Mouse (Mus musculus): ENCODE measurements around the gene Lca5. TPM values are rescaled to one million over a fixed set of nuclear protein-coding genes. Genes with fewer than 3 reads are reported as not detected.
A peak's percentile ranks its signal among the peaks of the same experiment; 100 is the strongest.

Lca5 gene
- polyA plus RNA-seq, 1 experiment from 2014 or later, result 10.9 TPM

DNA sequence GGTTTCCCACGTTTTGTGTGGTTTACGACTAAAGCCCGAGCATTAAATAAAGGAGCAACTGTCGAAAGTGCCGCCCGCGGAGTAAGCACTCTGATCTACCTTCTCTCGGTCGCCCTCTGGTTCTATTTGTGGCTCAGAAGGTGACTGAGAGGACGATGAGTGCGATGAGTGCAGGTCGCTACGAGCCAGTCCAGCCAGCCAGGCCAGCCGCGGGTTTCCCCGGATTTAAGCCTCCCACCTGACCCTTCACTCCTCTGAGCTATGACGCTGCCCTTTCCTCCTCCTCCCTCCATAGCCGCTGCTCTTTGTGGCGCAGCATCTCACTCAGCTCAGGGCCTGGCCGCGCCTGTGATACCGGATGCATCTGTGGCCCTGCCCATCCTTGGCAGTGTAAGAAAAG lies 6.8 kb upstream of the Lca5 start:
- Histone ChIP-seq H3K4me3 (replicated peaks; ENCODE audit: low read length) (peak overlapping the region; percentile 53), H3K9ac (ENCODE audit: low read length) (peak overlapping the region; percentile 76), H3K27ac (ENCODE audit: low read length) (no peak overlapping the region), H3K27me3 (ENCODE audit: control insufficient read depth, insufficient read depth, low read length) (no peaks in the 10 kb centered on the region), H3K36me3 (ENCODE audit: control insufficient read depth, insufficient read depth, low read length) (no peaks in the 10 kb centered on the region), H3K4me2 (ENCODE audit: low read depth, low read length) (peak overlapping the region; percentile 79), H3K9me3 (replicated peaks; ENCODE audit: control insufficient read depth, low read length) (no peaks in the 10 kb centered on the region), H3K4me1 (ENCODE audit: control insufficient read depth, insufficient read depth, low read length) (peaks cover 10% of the 10 kb centered on the region; the same call in 1 of the 2 replicates)
- ATAC-seq (ENCODE audit: insufficient read depth, low FRiP score), result peak; percentile 74; the same call in 1 of the 2 replicates
- WGBS, result 3% methylated on average over 22 of the region's 22 CpGs

DNA sequence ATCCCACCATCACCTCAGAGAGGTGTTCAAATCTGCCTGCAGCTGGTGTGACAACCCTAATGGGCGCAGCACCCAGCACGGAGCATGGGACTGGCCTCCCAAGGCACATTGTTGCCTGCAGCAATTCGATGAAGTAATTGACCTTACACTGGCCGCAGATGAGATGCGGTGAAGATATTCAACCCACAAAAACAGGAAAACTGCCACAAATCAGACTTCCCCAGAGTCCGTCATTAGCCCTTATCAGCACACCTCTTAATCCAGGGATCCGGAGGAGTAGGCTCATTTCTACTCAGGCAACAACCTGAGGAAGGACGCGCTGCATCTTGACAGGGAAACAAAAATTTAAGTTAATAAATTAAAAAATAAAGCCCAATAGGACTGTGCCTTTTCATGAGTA lies 6.2 kb upstream of the Lca5 start:
- no peak for ATAC-seq (ENCODE audit: insufficient read depth, low FRiP score)
- H3K9ac ChIP-seq (ENCODE audit: low read length), result no peak overlapping the region; the same call in 1 of the 2 replicates
- 52% methylated on average over 9 of the region's 9 CpGs for WGBS
- H3K27me3 ChIP-seq (ENCODE audit: control insufficient read depth, insufficient read depth, low read length), result no peaks in the 10 kb centered on the region
- peak overlapping the region; percentile 53 for H3K4me3 ChIP-seq (replicated peaks; ENCODE audit: low read length)
- H3K9me3 ChIP-seq (replicated peaks; ENCODE audit: control insufficient read depth, low read length), result no peaks in the 10 kb centered on the region
- peaks cover 10% of the 10 kb centered on the region; the same call in 1 of the 2 replicates for H3K4me1 ChIP-seq (ENCODE audit: control insufficient read depth, insufficient read depth, low read length)
- peak overlapping the region; percentile 79 for H3K4me2 ChIP-seq (ENCODE audit: low read depth, low read length)
- H3K27ac ChIP-seq (ENCODE audit: low read length), result no peak overlapping the region
- H3K36me3 ChIP-seq (ENCODE audit: control insufficient read depth, insufficient read depth, low read length), result no peaks in the 10 kb centered on the region

GRCm38 (mm10) chr9:83437621-83438020 lies 3.3 kb downstream of the Lca5 start:
- 65% methylated on average over 5 of the region's 5 CpGs for WGBS
- Histone ChIP-seq H3K4me3 (replicated peaks; ENCODE audit: low read length) (no peak overlapping the region), H3K27me3 (ENCODE audit: control insufficient read depth, insufficient read depth, low read length) (no peaks in the 10 kb centered on the region), H3K36me3 (ENCODE audit: control insufficient read depth, insufficient read depth, low read length) (no peaks in the 10 kb centered on the region), H3K4me2 (ENCODE audit: low read depth, low read length) (no peak overlapping the region), H3K4me1 (ENCODE audit: control insufficient read depth, insufficient read depth, low read length) (peaks cover 14% of the 10 kb centered on the region; the same call in 1 of the 2 replicates), H3K27ac (ENCODE audit: low read length) (no peak overlapping the region), H3K9ac (ENCODE audit: low read length) (no peak overlapping the region; the same call in 1 of the 2 replicates), H3K9me3 (replicated peaks; ENCODE audit: control insufficient read depth, low read length) (no peaks in the 10 kb centered on the region)
- no peak for ATAC-seq (ENCODE audit: insufficient read depth, low FRiP score)

GRCm38 (mm10) chr9:83434489-83434888 lies 6.4 kb downstream of the Lca5 start:
- no peaks in the 10 kb centered on the region for H3K27me3 ChIP-seq (ENCODE audit: control insufficient read depth, insufficient read depth, low read length)
- H3K36me3 ChIP-seq (ENCODE audit: control insufficient read depth, insufficient read depth, low read length), result no peaks in the 10 kb centered on the region
- H3K9ac ChIP-seq (ENCODE audit: low read length), result no peak overlapping the region
- H3K27ac ChIP-seq (ENCODE audit: low read length), result no peak overlapping the region
- no peak for ATAC-seq (ENCODE audit: insufficient read depth, low FRiP score)
- H3K4me3 ChIP-seq (replicated peaks; ENCODE audit: low read length), result no peak overlapping the region
- peaks cover 5% of the 10 kb centered on the region; the same call in 1 of the 2 replicates for H3K4me1 ChIP-seq (ENCODE audit: control insufficient read depth, insufficient read depth, low read length)
- WGBS, result 47% methylated on average over 4 of the region's 4 CpGs
- H3K9me3 ChIP-seq (replicated peaks; ENCODE audit: control insufficient read depth, low read length), result no peaks in the 10 kb centered on the region
- H3K4me2 ChIP-seq (ENCODE audit: low read depth, low read length), result no peak overlapping the region

DNA sequence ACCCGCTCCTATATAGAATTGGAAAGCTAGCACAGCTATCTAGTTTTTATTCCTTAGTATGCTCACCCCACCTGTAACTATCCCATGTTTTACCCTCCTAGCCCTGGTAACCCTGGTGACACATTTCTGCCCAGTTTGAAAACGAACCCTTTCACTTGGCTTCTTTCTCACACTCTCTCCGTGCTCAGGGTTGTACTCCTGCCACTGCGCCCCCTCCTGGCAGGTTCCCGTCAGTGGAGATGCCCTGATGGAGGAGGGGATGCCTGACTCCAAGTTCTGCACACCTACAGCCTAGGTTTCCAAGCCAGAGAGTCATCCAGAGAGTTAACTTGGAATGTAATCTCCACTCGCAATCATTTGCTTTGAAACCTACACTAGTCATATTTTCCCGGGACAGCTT lies 7.3 kb downstream of the Lca5 start:
- H3K27me3 ChIP-seq (ENCODE audit: control insufficient read depth, insufficient read depth, low read length), result no peaks in the 10 kb centered on the region
- no peak overlapping the region for H3K4me3 ChIP-seq (replicated peaks; ENCODE audit: low read length)
- no peak overlapping the region for H3K9ac ChIP-seq (ENCODE audit: low read length)
- H3K9me3 ChIP-seq (replicated peaks; ENCODE audit: control insufficient read depth, low read length), result no peaks in the 10 kb centered on the region
- no peak overlapping the region for H3K27ac ChIP-seq (ENCODE audit: low read length)
- ATAC-seq (ENCODE audit: insufficient read depth, low FRiP score), result no peak
- H3K4me2 ChIP-seq (ENCODE audit: low read depth, low read length), result no peak overlapping the region
- peaks cover 5% of the 10 kb centered on the region; the same call in 1 of the 2 replicates for H3K4me1 ChIP-seq (ENCODE audit: control insufficient read depth, insufficient read depth, low read length)
- no peaks in the 10 kb centered on the region for H3K36me3 ChIP-seq (ENCODE audit: control insufficient read depth, insufficient read depth, low read length)
- 66% methylated on average over 7 of the region's 7 CpGs for WGBS

- ATAC-seq (ENCODE audit: insufficient read depth, low FRiP score), result no peak
- Histone ChIP-seq H3K9me3 (replicated peaks; ENCODE audit: control insufficient read depth, low read length) (no peaks in the 10 kb centered on the region), H3K4me1 (ENCODE audit: control insufficient read depth, insufficient read depth, low read length) (no peaks in the 10 kb centered on the region), H3K9ac (ENCODE audit: low read length) (no peak overlapping the region), H3K27ac (ENCODE audit: low read length) (no peak overlapping the region), H3K4me3 (replicated peaks; ENCODE audit: low read length) (no peak overlapping the region), H3K4me2 (ENCODE audit: low read depth, low read length) (no peak overlapping the region), H3K27me3 (ENCODE audit: control insufficient read depth, insufficient read depth, low read length) (no peaks in the 10 kb centered on the region), H3K36me3 (ENCODE audit: control insufficient read depth, insufficient read depth, low read length) (0 out of 2 replicates have a peak, but pooled peaks cover 4% of the 10 kb centered on the region)
- WGBS, result 64% methylated on average over 4 of the region's 4 CpGs
Observed at GRCm38 (mm10) chr9:83427926-83428325, 13.0 kb downstream of the Lca5 start.

GRCm38 (mm10) chr9:83418965-83419364 lies 22.0 kb downstream of the Lca5 start:
- ATAC-seq (ENCODE audit: insufficient read depth, low FRiP score), result no peak
- Histone ChIP-seq H3K4me1 (ENCODE audit: control insufficient read depth, insufficient read depth, low read length) (no peaks in the 10 kb centered on the region), H3K27ac (ENCODE audit: low read length) (no peak overlapping the region), H3K27me3 (ENCODE audit: control insufficient read depth, insufficient read depth, low read length) (no peaks in the 10 kb centered on the region), H3K36me3 (ENCODE audit: control insufficient read depth, insufficient read depth, low read length) (peaks cover 7% of the 10 kb centered on the region; the same call in 1 of the 2 replicates), H3K4me2 (ENCODE audit: low read depth, low read length) (no peak overlapping the region), H3K9me3 (replicated peaks; ENCODE audit: control insufficient read depth, low read length) (no peaks in the 10 kb centered on the region), H3K4me3 (replicated peaks; ENCODE audit: low read length) (no peak overlapping the region), H3K9ac (ENCODE audit: low read length) (no peak overlapping the region)
- WGBS, result 83% methylated on average over 5 of the region's 5 CpGs

DNA sequence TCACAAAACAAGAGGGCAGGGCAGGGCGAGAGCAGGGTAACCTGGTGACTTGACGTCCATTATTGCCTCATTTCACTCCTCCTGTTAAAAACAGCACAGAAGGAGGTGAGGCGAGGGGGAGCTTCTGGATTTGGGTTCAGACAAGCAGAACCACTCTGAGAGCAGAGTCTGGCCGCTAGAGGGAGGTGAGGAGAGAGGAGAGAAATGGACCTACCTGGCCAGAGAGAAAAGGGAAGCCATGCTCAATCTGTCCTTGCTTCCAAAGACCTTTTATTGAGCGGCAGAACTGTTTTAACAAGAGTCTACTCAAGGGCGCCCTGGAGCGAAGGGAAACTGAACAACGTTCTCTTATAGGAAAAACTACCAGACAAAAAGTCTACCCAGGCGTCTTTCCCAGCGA lies 27.9 kb downstream of the Lca5 start:
- Histone ChIP-seq H3K4me3 (replicated peaks; ENCODE audit: low read length) (no peak overlapping the region), H3K9ac (ENCODE audit: low read length) (no peak overlapping the region), H3K4me1 (ENCODE audit: control insufficient read depth, insufficient read depth, low read length) (no peaks in the 10 kb centered on the region), H3K27me3 (ENCODE audit: control insufficient read depth, insufficient read depth, low read length) (no peaks in the 10 kb centered on the region), H3K36me3 (ENCODE audit: control insufficient read depth, insufficient read depth, low read length) (peaks cover 4% of the 10 kb centered on the region; the same call in 1 of the 2 replicates), H3K9me3 (replicated peaks; ENCODE audit: control insufficient read depth, low read length) (no peaks in the 10 kb centered on the region), H3K27ac (ENCODE audit: low read length) (no peak overlapping the region), H3K4me2 (ENCODE audit: low read depth, low read length) (no peak overlapping the region)
- 76% methylated on average over 10 of the region's 10 CpGs for WGBS
- no peak for ATAC-seq (ENCODE audit: insufficient read depth, low FRiP score)

DNA sequence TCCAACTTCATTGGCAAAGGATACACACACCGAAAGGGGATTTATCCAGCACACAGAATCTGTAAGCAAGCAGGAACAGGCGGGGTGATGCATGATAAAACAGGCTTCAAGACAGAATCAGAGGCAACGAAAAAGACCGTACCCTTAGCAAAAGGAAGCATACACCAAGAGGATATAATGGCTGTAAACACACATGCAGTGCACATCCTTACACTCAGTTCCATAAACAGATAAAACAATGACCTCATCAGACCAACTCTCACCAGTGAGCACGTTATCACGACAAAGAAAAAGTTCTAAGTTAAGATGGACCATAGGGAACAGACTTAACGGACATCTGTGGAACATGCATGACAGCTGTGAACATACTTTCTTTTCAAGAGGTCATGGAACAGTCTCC lies 35.8 kb downstream of the Lca5 start:
- no peaks in the 10 kb centered on the region for H3K4me1 ChIP-seq (ENCODE audit: control insufficient read depth, insufficient read depth, low read length)
- no peaks in the 10 kb centered on the region for H3K9me3 ChIP-seq (replicated peaks; ENCODE audit: control insufficient read depth, low read length)
- no peak overlapping the region for H3K4me3 ChIP-seq (replicated peaks; ENCODE audit: low read length)
- no peaks in the 10 kb centered on the region for H3K27me3 ChIP-seq (ENCODE audit: control insufficient read depth, insufficient read depth, low read length)
- H3K9ac ChIP-seq (ENCODE audit: low read length), result no peak overlapping the region
- no peak overlapping the region for H3K4me2 ChIP-seq (ENCODE audit: low read depth, low read length)
- no peak overlapping the region for H3K27ac ChIP-seq (ENCODE audit: low read length)
- no peak for ATAC-seq (ENCODE audit: insufficient read depth, low FRiP score)
- 60% methylated on average over 7 of the region's 7 CpGs for WGBS
- no peaks in the 10 kb centered on the region for H3K36me3 ChIP-seq (ENCODE audit: control insufficient read depth, insufficient read depth, low read length)

Measured in stomach, embryonic 16.5 days (tissue).